Mouse (Mus musculus): ENCODE measurements at regions not wholly inside any gene's neighbourhood (a gene's known extent, or its start where the extent isn't known, plus 50 kb on each side); places are given as distances from the start of the nearest gene placed in this dataset.
A peak's percentile ranks its signal among the peaks of the same experiment; 100 is the strongest.

GRCm38 (mm10) chr19:21527391-21527790 lies 54.1 kb upstream of the Gda start:
- no peak for DNase-seq (ENCODE audit: low spot score in 2 of 2)

DNA sequence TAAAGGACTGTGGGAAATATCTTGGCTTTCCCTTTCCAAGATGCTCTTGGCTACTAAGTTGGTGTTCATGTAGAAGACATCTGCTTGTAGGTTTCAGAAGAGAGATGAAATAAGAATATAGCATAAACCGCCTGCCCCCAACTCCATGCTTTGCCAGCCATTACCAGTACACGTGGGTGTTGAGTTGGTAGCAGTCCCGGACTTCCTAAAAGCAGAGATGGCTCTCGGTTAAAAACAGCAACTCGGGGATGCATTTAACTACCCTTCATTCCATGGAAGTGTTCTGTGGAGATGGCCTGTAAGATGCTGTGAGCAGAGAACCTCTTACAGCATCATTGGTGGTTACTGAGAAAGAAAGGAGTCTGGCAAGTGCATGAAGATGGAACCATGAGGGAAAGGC lies 52.6 kb upstream of the Gda start:
- DNase-seq (ENCODE audit: low spot score in 2 of 2): peak; percentile 78 to 94
